Comparison of ENCODE assay signal across 9 mouse cellular contexts in the genomic region with DNA sequence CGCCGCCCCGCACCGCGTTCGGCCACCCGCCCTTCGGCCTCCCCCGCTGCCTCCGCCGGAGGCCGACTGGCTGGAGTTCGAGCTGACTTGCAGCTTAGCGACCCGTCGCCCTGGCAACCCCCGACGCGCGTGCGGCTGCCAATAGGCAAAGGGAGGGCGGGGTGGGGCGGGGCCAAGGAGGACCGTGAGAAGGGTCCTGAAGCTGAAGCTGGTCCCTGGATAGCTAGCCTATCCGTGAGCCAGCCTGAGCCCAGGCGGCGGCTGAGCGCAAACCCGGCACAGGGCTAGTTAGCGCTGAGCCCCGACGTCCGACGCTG. TPM values are rescaled to one million over a fixed set of nuclear protein-coding genes. Genes with fewer than 3 reads are reported as not detected.
A peak's percentile ranks its signal among the peaks of the same experiment; 100 is the strongest.
DNase-seq lines count a peak whose midpoint lies in the region; ATAC-seq and TF ChIP-seq lines count a peak whose summit lies in the region.
"Had no signal": no experiment of that assay in that cellular context is flagged by ENCODE, and none has a peak within 500 bp of the region (broad histone marks: within the 10 kb centered on the region; RNA-seq: fewer than 3 reads in every experiment).

No protein-coding gene starts in this region.

- no peak overlapping the region for H3K9ac ChIP-seq in heart, embryonic 12.5 days
- H3K9ac ChIP-seq in kidney, embryonic 16.5 days (replicated peaks; ENCODE audit: low read length), result peak overlapping the region; percentile 54
- peak overlapping the region; percentile 60 for H3K9ac ChIP-seq in lung, embryonic 16.5 days (ENCODE audit: low read length)

- no peaks in the 10 kb centered on the region for H3K36me3 ChIP-seq in heart, embryonic 12.5 days
- no peaks in the 10 kb centered on the region for H3K36me3 ChIP-seq in kidney, embryonic 16.5 days (ENCODE audit: insufficient read depth, low read length)
- H3K36me3 ChIP-seq in lung, embryonic 16.5 days (ENCODE audit: control insufficient read depth, insufficient read depth, low read length), result no peaks in the 10 kb centered on the region

- H3K27me3 ChIP-seq in heart, embryonic 12.5 days (replicated peaks), result peaks cover 100% of the 10 kb centered on the region
- peaks cover 58% of the 10 kb centered on the region for H3K27me3 ChIP-seq in kidney, embryonic 16.5 days (ENCODE audit: insufficient read depth, low read length)
- peaks cover 53% of the 10 kb centered on the region for H3K27me3 ChIP-seq in lung, embryonic 16.5 days (ENCODE audit: control insufficient read depth, insufficient read depth, low read depth, low read length)

- ATAC-seq in heart, embryonic 12.5 days (ENCODE audit: insufficient number of reproducible peaks, low FRiP score), result peak; percentile 72
- peak; percentile 93 for ATAC-seq in kidney, embryonic 16.5 days (ENCODE audit: low FRiP score, low TSS enrichment)
- ATAC-seq in lung, embryonic 16.5 days (ENCODE audit: low read depth), result peak; percentile 92
- no peak for ATAC-seq in inflammation-experienced regulatory T-cells, adult 6 months
- ATAC-seq: Patski had no signal

- peak; percentile 38 to 71 for DNase-seq in left cerebral cortex, adult 2 months (ENCODE audit: extremely low spot score in 1 of 2, low spot score in 2 of 2)
- no peak for DNase-seq in left cerebral cortex, adult 9 months (ENCODE audit: low spot score in 2 of 2)
- DNase-seq in brain, embryonic 14.5 days (ENCODE audit: low read depth), result peak; percentile 96
- DNase-seq in retina, embryonic 14.5 days (ENCODE audit: low spot score), result peak; percentile 91

- intact Hi-C loops in left cerebral cortex, adult 2 months (cut with DNase I), result no loop called here

- peaks cover 14% of the 10 kb centered on the region; the same call in 1 of the 2 replicates for H3K4me1 ChIP-seq in heart, embryonic 12.5 days (replicated peaks)
- peaks cover 24% of the 10 kb centered on the region for H3K4me1 ChIP-seq in kidney, embryonic 16.5 days (ENCODE audit: insufficient read depth, low read length)
- peaks cover 30% of the 10 kb centered on the region for H3K4me1 ChIP-seq in lung, embryonic 16.5 days (replicated peaks; ENCODE audit: control insufficient read depth, insufficient read depth, low read length)

- under 1% methylated on average over 34 of the region's 34 CpGs for WGBS in heart, embryonic 12.5 days
- WGBS in kidney, embryonic 16.5 days, result under 1% methylated on average over 32 of the region's 34 CpGs
- WGBS in lung, embryonic 16.5 days, result 0% methylated on average over 33 of the region's 34 CpGs

- no peak for TF ChIP-seq CTCF in left cerebral cortex, adult 2 months (IDR thresholded peaks at IDR 0.05)
- TF ChIP-seq CTCF in brain, embryonic 14.5 days (IDR thresholded peaks at IDR 0.05; ENCODE audit: borderline replicate concordance, extremely low read depth, insufficient read depth, insufficient read length), result no peak

- peak; percentile 79 for TF ChIP-seq POLR2A in brain, embryonic 14.5 days (IDR thresholded peaks at IDR 0.05; ENCODE audit: borderline replicate concordance, extremely low read depth, insufficient read depth, insufficient read length, poor library complexity, severe bottlenecking)

- peak overlapping the region; percentile 68 for H3K4me2 ChIP-seq in heart, embryonic 12.5 days
- H3K4me2 ChIP-seq in kidney, embryonic 16.5 days (replicated peaks; ENCODE audit: low read depth, low read length), result peak overlapping the region; percentile 95
- peak overlapping the region; percentile 94 for H3K4me2 ChIP-seq in lung, embryonic 16.5 days (ENCODE audit: low read depth, low read length)

- H3K9me3 ChIP-seq in heart, embryonic 12.5 days (replicated peaks), result no peaks in the 10 kb centered on the region
- no peaks in the 10 kb centered on the region for H3K9me3 ChIP-seq in kidney, embryonic 16.5 days (ENCODE audit: low read length)
- no peaks in the 10 kb centered on the region for H3K9me3 ChIP-seq in lung, embryonic 16.5 days (ENCODE audit: control insufficient read depth, low read length)

- H3K4me3 ChIP-seq in left cerebral cortex, adult 2 months, result no peak overlapping the region
- H3K4me3 ChIP-seq in heart, embryonic 12.5 days, result peak overlapping the region; percentile 48
- H3K4me3 ChIP-seq in kidney, embryonic 16.5 days (ENCODE audit: low read length), result peak overlapping the region; percentile 54
- H3K4me3 ChIP-seq in lung, embryonic 16.5 days (ENCODE audit: low read length), result peak overlapping the region; percentile 56

- no peak overlapping the region for H3K27ac ChIP-seq in left cerebral cortex, adult 2 months
- no peak overlapping the region for H3K27ac ChIP-seq in heart, embryonic 12.5 days (ENCODE audit: poor library complexity, severe bottlenecking)
- no peak overlapping the region for H3K27ac ChIP-seq in kidney, embryonic 16.5 days (ENCODE audit: low read length)
- no peak overlapping the region for H3K27ac ChIP-seq in lung, embryonic 16.5 days (ENCODE audit: low read length)

RNA-seq across cellular contexts. Expression of a gene that starts 0.2 kb away (rescaled TPM):
- total RNA-seq in left cerebral cortex, adult 2 months (2021), result 10 to 100 TPM in 1 of 2 experiments, 1 to 10 TPM in 1; 6.9 to 15.8 TPM
- 1.4 and 2.0 TPM in 2 replicates for polyA plus RNA-seq in brain, embryonic 14.5 days (2012; rRNA removed)
- polyA plus RNA-seq in heart, embryonic 12.5 days (2016; fragmentation: Nextera tagmentation; extraction: Ambion mirVana), result 0.14 and 0.26 TPM in 2 replicates
- polyA plus RNA-seq in kidney, embryonic 16.5 days (2015; fragmentation: Nextera tagmentation; extraction: Ambion mirVana), result 0.13 and 0.89 TPM in 2 replicates
- polyA plus RNA-seq in lung, embryonic 16.5 days (2015; fragmentation: Nextera tagmentation; extraction: Ambion mirVana), result 0.52 and 0.73 TPM in 2 replicates
- not detected for polyA plus RNA-seq in inflammation-experienced regulatory T-cells, adult 6 months (2017; shearing (Covaris generic))

RNA-seq across cellular contexts. Expression of a gene that starts 25.3 kb away (rescaled TPM):
- total RNA-seq in left cerebral cortex, adult 2 months (2021), result 1 to 10 TPM in 1 of 2 experiments, under 1 TPM in 1; 0.61 to 1.3 TPM
- polyA plus RNA-seq in brain, embryonic 14.5 days (2012; rRNA removed), result 2.3 and 2.5 TPM in 2 replicates
- polyA plus RNA-seq in heart, embryonic 12.5 days (2016; fragmentation: Nextera tagmentation; extraction: Ambion mirVana), result 0.14 TPM in 1 of 2 replicates, not detected in the other
- polyA plus RNA-seq in kidney, embryonic 16.5 days (2015; fragmentation: Nextera tagmentation; extraction: Ambion mirVana), result 0.13 TPM in 1 of 2 replicates, not detected in the other
- 2.1 and 3.7 TPM in 2 replicates for polyA plus RNA-seq in lung, embryonic 16.5 days (2015; fragmentation: Nextera tagmentation; extraction: Ambion mirVana)
- under 1 TPM in 2 of 3 experiments, not detected in 1; 0.30 to 0.73 TPM for polyA plus RNA-seq in inflammation-experienced regulatory T-cells, adult 6 months (2017; shearing (Covaris generic))

Comparison
In these comparisons a context has a peak if more than half of its experiments do, and no peak if none do; other contexts are left out.
1. DNase-seq: peak in left cerebral cortex, adult 2 months (2 of 2), brain, embryonic 14.5 days (single experiment) and retina, embryonic 14.5 days (single experiment); none in left cerebral cortex, adult 9 months (0 of 2).
2. Peak in every context shown above with its lines, with median percentiles within 50 percentile points of each other: H3K4me2 ChIP-seq.